In the genomic region with DNA sequence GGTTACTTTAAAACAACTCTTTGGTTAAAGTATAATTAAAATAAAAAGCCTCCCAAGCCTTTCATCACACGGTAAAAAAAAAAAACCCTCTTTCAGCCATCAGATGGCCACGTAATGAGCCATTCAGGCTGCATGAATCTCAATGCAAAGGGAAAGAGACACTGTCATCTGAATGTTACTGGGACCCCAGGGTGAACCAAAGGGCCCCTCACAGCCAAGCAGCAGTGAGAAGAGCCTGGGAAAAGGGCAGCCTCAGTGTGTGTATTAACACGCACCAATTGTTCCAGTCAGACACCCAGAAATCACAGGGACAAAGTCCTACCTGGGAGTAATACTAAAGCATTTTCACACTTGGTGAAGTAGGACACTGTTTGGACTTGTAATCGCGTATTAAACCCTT, we compare ENCODE assay signal across 20 mouse cellular contexts. TPM values are rescaled to one million over a fixed set of nuclear protein-coding genes. Genes with fewer than 3 reads are reported as not detected.
DNase-seq lines count a peak whose midpoint lies in the region; ATAC-seq and TF ChIP-seq lines count a peak whose summit lies in the region.
"Had no signal": no experiment of that assay in that cellular context is flagged by ENCODE, and none has a peak within 500 bp of the region (broad histone marks: within the 10 kb centered on the region; RNA-seq: fewer than 3 reads in every experiment).

No protein-coding gene starts in this region.

- 0 out of 2 replicates have a peak, but pooled peaks have one; percentile 48 for ATAC-seq in hindbrain, embryonic 11.5 days (ENCODE audit: low FRiP score)
- peak; percentile 47; the same call in 1 of the 2 replicates for ATAC-seq in midbrain, embryonic 12.5 days (ENCODE audit: low FRiP score, low read depth)
- ATAC-seq in neural tube, embryonic 15.5 days (ENCODE audit: low FRiP score): no peak

- WGBS in kidney, adult 2 months: 57% methylated on average over 5 of the region's 5 CpGs
- WGBS in hindbrain, embryonic 11.5 days: 58% methylated on average over 5 of the region's 5 CpGs
- WGBS in midbrain, embryonic 12.5 days: 39% methylated on average over 5 of the region's 5 CpGs
- 37% methylated on average over 5 of the region's 5 CpGs for WGBS in neural tube, embryonic 15.5 days

- no peak overlapping the region for H3K9ac ChIP-seq in hindbrain, embryonic 11.5 days (ENCODE audit: low read depth, low read length)
- no peak overlapping the region for H3K9ac ChIP-seq in midbrain, embryonic 12.5 days (replicated peaks)
- H3K9ac ChIP-seq in neural tube, embryonic 15.5 days (replicated peaks): no peak overlapping the region
- H3K9ac ChIP-seq: heart, embryonic 15.5 days; limb, embryonic 15.5 days had no signal

- H3K4me3 ChIP-seq in kidney, adult 2 months (ENCODE audit: insufficient read depth, low read depth, low read length): no peak overlapping the region
- H3K4me3 ChIP-seq in hindbrain, embryonic 11.5 days (ENCODE audit: low read depth, low read length): no peak overlapping the region
- H3K4me3 ChIP-seq in midbrain, embryonic 12.5 days: no peak overlapping the region
- no peak overlapping the region for H3K4me3 ChIP-seq in neural tube, embryonic 15.5 days (replicated peaks)
- H3K4me3 ChIP-seq: embryonic facial prominence, embryonic 10.5 days; erythroblast, embryonic 14.5 days; heart, embryonic 15.5 days; limb, embryonic 15.5 days had no signal

- no peaks in the 10 kb centered on the region for H3K36me3 ChIP-seq in kidney, adult 2 months (ENCODE audit: control insufficient read depth, insufficient read depth, low read length)
- H3K36me3 ChIP-seq in hindbrain, embryonic 11.5 days (ENCODE audit: control insufficient read depth, insufficient read depth, low read length): no peaks in the 10 kb centered on the region
- no peaks in the 10 kb centered on the region for H3K36me3 ChIP-seq in midbrain, embryonic 12.5 days
- 0 out of 2 replicates have a peak, but pooled peaks cover 4% of the 10 kb centered on the region for H3K36me3 ChIP-seq in neural tube, embryonic 15.5 days
- H3K36me3 ChIP-seq: embryonic facial prominence, embryonic 10.5 days; heart, embryonic 15.5 days; limb, embryonic 15.5 days had no signal

- H3K9me3 ChIP-seq in hindbrain, embryonic 11.5 days (ENCODE audit: control insufficient read depth, low read length): no peaks in the 10 kb centered on the region
- no peaks in the 10 kb centered on the region for H3K9me3 ChIP-seq in midbrain, embryonic 12.5 days
- no peaks in the 10 kb centered on the region for H3K9me3 ChIP-seq in neural tube, embryonic 15.5 days (replicated peaks)
- H3K9me3 ChIP-seq: embryonic facial prominence, embryonic 10.5 days; heart, embryonic 15.5 days; limb, embryonic 15.5 days had no signal

- intact Hi-C loops in heart, postnatal 10 days (cut with DNase I): no loop called here

- H3K27me3 ChIP-seq in kidney, adult 2 months (replicated peaks; ENCODE audit: control insufficient read depth, insufficient read depth, low read length): no peaks in the 10 kb centered on the region
- no peaks in the 10 kb centered on the region for H3K27me3 ChIP-seq in hindbrain, embryonic 11.5 days (ENCODE audit: control insufficient read depth, insufficient read depth, low read length)
- no peaks in the 10 kb centered on the region for H3K27me3 ChIP-seq in midbrain, embryonic 12.5 days
- H3K27me3 ChIP-seq in neural tube, embryonic 15.5 days (replicated peaks): no peaks in the 10 kb centered on the region
- H3K27me3 ChIP-seq: heart, embryonic 15.5 days; limb, embryonic 15.5 days had no signal

- peaks cover 5% of the 10 kb centered on the region; the same call in 1 of the 2 replicates for H3K4me1 ChIP-seq in kidney, adult 2 months (ENCODE audit: control insufficient read depth, insufficient read depth, low read length)
- H3K4me1 ChIP-seq in hindbrain, embryonic 11.5 days (replicated peaks; ENCODE audit: control insufficient read depth, insufficient read depth, low read length): peaks cover 6% of the 10 kb centered on the region; the same call in 1 of the 2 replicates
- peaks cover 49% of the 10 kb centered on the region for H3K4me1 ChIP-seq in midbrain, embryonic 12.5 days
- peaks cover 20% of the 10 kb centered on the region for H3K4me1 ChIP-seq in neural tube, embryonic 15.5 days
- H3K4me1 ChIP-seq: heart, embryonic 15.5 days; limb, embryonic 15.5 days had no signal

- H3K27ac ChIP-seq in kidney, adult 2 months (ENCODE audit: insufficient read depth, low read depth, low read length): no peak overlapping the region
- H3K27ac ChIP-seq in hindbrain, embryonic 11.5 days (ENCODE audit: low read depth, low read length): peak overlapping the region; percentile 75
- H3K27ac ChIP-seq in midbrain, embryonic 12.5 days (replicated peaks): peak overlapping the region; percentile 92
- H3K27ac ChIP-seq in neural tube, embryonic 15.5 days (replicated peaks): peak overlapping the region; percentile 85
- H3K27ac ChIP-seq: embryonic facial prominence, embryonic 10.5 days; heart, embryonic 15.5 days; limb, embryonic 15.5 days; macrophage had no signal

- TF ChIP-seq CTCF in kidney, adult 2 months (conservative IDR thresholded peaks at IDR 0.05; ENCODE audit: insufficient read depth, insufficient read length, low read depth, low read length): no peak

- TF ChIP-seq POLR2A in kidney, adult 2 months (IDR thresholded peaks at IDR 0.05; ENCODE audit: low read depth, low read length): no peak

- H3K4me2 ChIP-seq in hindbrain, embryonic 11.5 days (replicated peaks; ENCODE audit: low read depth, low read length): no peak overlapping the region
- H3K4me2 ChIP-seq in midbrain, embryonic 12.5 days (replicated peaks): peak overlapping the region; percentile 32; the same call in 1 of the 2 replicates
- no peak overlapping the region for H3K4me2 ChIP-seq in neural tube, embryonic 15.5 days
- H3K4me2 ChIP-seq: heart, embryonic 15.5 days; limb, embryonic 15.5 days had no signal

- peak; percentile 23 for DNase-seq in kidney, adult 2 months
- DNase-seq in kidney, postnatal 25 days: no peak
- DNase-seq in hindbrain, embryonic 11.5 days (ENCODE audit: low spot score): no peak
- no peak for DNase-seq in adrenal gland, postnatal 10 days
- DNase-seq in heart, postnatal 10 days: no peak
- no peak for DNase-seq in cerebellum, adult 11 months
- DNase-seq: adrenal gland, postnatal 25 days; cerebellum, postnatal 25 days; heart, adult 11 months; lung, adult 2 months; thymus, adult 2 months had no signal

RNA-seq across cellular contexts. Expression of a gene that starts 8.0 kb away (rescaled TPM):
- polyA plus RNA-seq in kidney, adult 2 months (2012; rRNA removed): 0.05 and 0.11 TPM in 2 replicates
- polyA plus RNA-seq in hindbrain, embryonic 11.5 days (2014; fragmentation: Nextera tagmentation; extraction: Ambion mirVana): 0.06 and 0.17 TPM in 2 replicates
- polyA plus RNA-seq in midbrain, embryonic 12.5 days (2016; fragmentation: Nextera tagmentation; extraction: Ambion mirVana): not detected in 2 replicates
- 0.08 and 0.15 TPM in 2 replicates for polyA plus RNA-seq in neural tube, embryonic 15.5 days (2015; fragmentation: Nextera tagmentation; extraction: Ambion mirVana)
- total RNA-seq in adrenal gland, postnatal 10 days (2021): under 1 TPM in 1 of 2 experiments, not detected in 1; 0.36 TPM
- total RNA-seq in heart, postnatal 10 days (2021): under 1 TPM in 1 of 2 experiments, not detected in 1; 0.12 TPM
- total RNA-seq: gastrocnemius, adult 18-20 months; layer of hippocampus, adult 8-10 months had no signal
- polyA plus RNA-seq: erythroblast, embryonic 14.5 days; heart, embryonic 15.5 days; macrophage had no signal

RNA-seq across cellular contexts. Expression of a gene that starts 48.5 kb away (rescaled TPM):
- polyA plus RNA-seq in kidney, adult 2 months (2012; rRNA removed): 0.03 TPM in 1 of 2 replicates, not detected in the other
- polyA plus RNA-seq in hindbrain, embryonic 11.5 days (2014; fragmentation: Nextera tagmentation; extraction: Ambion mirVana): 1.8 and 2.0 TPM in 2 replicates
- 1.5 and 2.7 TPM in 2 replicates for polyA plus RNA-seq in midbrain, embryonic 12.5 days (2016; fragmentation: Nextera tagmentation; extraction: Ambion mirVana)
- 1.3 TPM in 2 replicates for polyA plus RNA-seq in neural tube, embryonic 15.5 days (2015; fragmentation: Nextera tagmentation; extraction: Ambion mirVana)
- total RNA-seq in adrenal gland, postnatal 10 days (2021): under 1 TPM; 0.15 TPM
- not detected for total RNA-seq in heart, postnatal 10 days (2021)
- total RNA-seq: gastrocnemius, adult 18-20 months had no signal
- polyA plus RNA-seq: heart, embryonic 15.5 days; limb, embryonic 15.5 days; macrophage; thymus, adult 2 months had no signal
